Mouse (Mus musculus) midbrain, postnatal 0 days (tissue): ENCODE data around the gene Cryge. TPM values are rescaled to one million over a fixed set of nuclear protein-coding genes. Genes with fewer than 3 reads are reported as not detected.
A peak's percentile ranks its signal among the peaks of the same experiment; 100 is the strongest.

Experiments used
- ATAC-seq: fragments of 200-750 bp; cut with Nextera tagmentation; 2 replicates; pipeline ENCODE4 v1.8.0; 2017; ENCODE audit warnings: moderate number of reproducible peaks, mild to moderate bottlenecking, moderate TSS enrichment, moderate library complexity; ENCODE audit not compliant: low FRiP score
- DNase-seq: peaks from one replicate; pipeline ENCODE4 v3.0.0-alpha.2; 2015; ENCODE audit warnings: low spot score
- H3K27ac ChIP-seq: fragments of 300-500 bp; sonication (generic); 2 replicates; pipeline ENCODE4 v1.5.1; 2014; ENCODE audit warnings: low read depth, mild to moderate bottlenecking, low read length, mixed read lengths
- H3K27me3 ChIP-seq: fragments of 300-500 bp; sonication (generic); 2 replicates; pipeline ENCODE4 v1.6.1; 2014; ENCODE audit warnings: low read length, control low read depth, mixed read lengths; ENCODE audit not compliant: insufficient read depth
- H3K36me3 ChIP-seq: fragments of 300-500 bp; sonication (generic); 2 replicates; pipeline ENCODE4 v1.6.1; 2014; ENCODE audit warnings: low read length, control low read depth, mixed read lengths; ENCODE audit not compliant: insufficient read depth
- H3K4me1 ChIP-seq: fragments of 300-500 bp; sonication (generic); 2 replicates; pipeline ENCODE4 v1.6.1; 2014; ENCODE audit warnings: mild to moderate bottlenecking, control low read depth, antibody characterized with exemption, low read length, mixed read lengths; ENCODE audit not compliant: insufficient read depth
- H3K4me2 ChIP-seq: fragments of 300-500 bp; sonication (generic); 2 replicates; pipeline ENCODE4 v1.6.1; 2014; ENCODE audit warnings: low read depth, mild to moderate bottlenecking, low read length, mixed read lengths; ENCODE audit not compliant: poor library complexity, severe bottlenecking
- H3K4me3 ChIP-seq: fragments of 300-500 bp; sonication (generic); 2 replicates; pipeline ENCODE4 v1.5.1; 2014; ENCODE audit warnings: low read depth, mild to moderate bottlenecking, low read length, moderate library complexity
- H3K9ac ChIP-seq: fragments of 300-500 bp; sonication (generic); replicated peaks from 2 replicates; pipeline ENCODE4 v1.6.1; 2014; ENCODE audit warnings: mild to moderate bottlenecking, low read length, moderate library complexity, mixed read lengths; ENCODE audit not compliant: poor library complexity, severe bottlenecking
- H3K9me3 ChIP-seq: fragments of 300-500 bp; sonication (generic); 2 replicates; pipeline ENCODE4 v1.6.1; 2016; ENCODE audit warnings: low read length, control low read depth
- CTCF ChIP-seq: IDR thresholded peaks from 2 replicates; pipeline ENCODE4 v1.5.1; 2016; ENCODE audit warnings: antibody characterized with exemption, mild to moderate bottlenecking
- WGBS: fragments of 180-500 bp; shearing (Covaris S2); extraction: QIAGEN DNeasy Blood & Tissue Kit; methylation state at CpG from one replicate; pipeline ENCODE4 v1.1.7; 2014; 5-methylcytosine and 5-hydroxymethylcytosine counted together
- polyA plus RNA-seq: library from polyadenylated mRNA; unstranded; fragments of >200 nt; fragmentation: Nextera tagmentation; extraction: Ambion mirVana; gene quantifications from 2 replicates; pipeline ENCODE4 v1.2.1, GENCODE M21; 2015
- total RNA-seq: library from RNA; depleted of rRNA; stranded (reverse); fragments of >200 nt; gene quantifications from 2 replicates; pipeline ENCODE4 v1.2.3, GENCODE M21; 2014; rRNA removed

The Cryge gene
- total and polyA plus RNA-seq, 2 experiments from 2014 or later = not detected

GRCm38 (mm10) chr1:65010153-65010552 is 40.8 kb downstream of the Cryge start:
- ATAC-seq (peak; percentile 84), DNase-seq (peak; percentile 94)
- H3K4me2 ChIP-seq = no peak overlapping the region
- no peak overlapping the region for H3K27ac ChIP-seq
- no peaks in the 10 kb centered on the region for H3K9me3 ChIP-seq
- H3K4me3 ChIP-seq = no peak overlapping the region
- H3K27me3 ChIP-seq = no peaks in the 10 kb centered on the region
- no peak overlapping the region for H3K9ac ChIP-seq
- TF ChIP-seq CTCF = peak; percentile 99
- no peaks in the 10 kb centered on the region for H3K36me3 ChIP-seq
- 14% methylated on average over 9 of the region's 9 CpGs for WGBS
- no peaks in the 10 kb centered on the region for H3K4me1 ChIP-seq

- Histone ChIP-seq H3K4me1 (no peaks in the 10 kb centered on the region), H3K4me2 (no peak overlapping the region), H3K36me3 (no peaks in the 10 kb centered on the region), H3K27ac (no peak overlapping the region), H3K4me3 (no peak overlapping the region), H3K27me3 (no peaks in the 10 kb centered on the region), H3K9ac (no peak overlapping the region), H3K9me3 (no peaks in the 10 kb centered on the region)
- no peak for TF ChIP-seq CTCF
- 90% methylated on average over 6 of the region's 6 CpGs for WGBS
- no peak for ATAC-seq
- DNase-seq = no peak
Measured at GRCm38 (mm10) chr1:65005575-65005974, 45.4 kb downstream of the Cryge start.

DNA sequence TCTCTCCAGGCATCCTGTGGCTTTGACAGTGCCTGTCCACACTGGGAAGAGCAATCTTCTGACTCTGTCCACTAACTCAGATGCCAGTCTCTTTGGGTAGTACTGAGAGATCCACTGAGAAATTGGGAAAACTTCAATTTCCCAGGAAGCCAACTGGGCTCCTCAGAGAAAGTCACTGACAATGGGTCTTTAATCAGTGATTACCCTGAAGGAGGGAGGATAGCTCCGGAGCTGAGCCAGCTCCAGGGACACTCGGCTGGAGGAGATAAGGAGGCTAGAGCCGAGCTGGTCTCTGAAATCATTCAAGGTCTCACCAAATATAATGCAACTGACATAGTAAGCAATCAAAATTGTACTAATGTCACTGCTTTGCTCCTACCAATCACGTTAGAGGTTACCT is 46.4 kb downstream of the Cryge start:
- Histone ChIP-seq H3K4me2 (no peak overlapping the region), H3K4me3 (no peak overlapping the region), H3K27ac (no peak overlapping the region), H3K4me1 (no peaks in the 10 kb centered on the region), H3K9ac (no peak overlapping the region), H3K9me3 (no peaks in the 10 kb centered on the region), H3K27me3 (no peaks in the 10 kb centered on the region), H3K36me3 (no peaks in the 10 kb centered on the region)
- DNase-seq (no peak), ATAC-seq (no peak)
- no peak for TF ChIP-seq CTCF
- WGBS = 81% methylated on average over 4 of the region's 4 CpGs

Other genes starting within 250 kb of the Cryge start
- 14.6 and 21.9 TPM in 2 replicates for gene Plekhm3, start 94.3 kb downstream of the Cryge start, total RNA-seq
- gene Plekhm3, start 94.3 kb downstream of the Cryge start, polyA plus RNA-seq = 5.6 and 5.9 TPM in 2 replicates
- gene Akr1cl, start 18.4 kb downstream of the Cryge start, total RNA-seq = not detected in 2 replicates
- not detected in 2 replicates for gene Akr1cl, start 18.4 kb downstream of the Cryge start, polyA plus RNA-seq
- not detected in 2 replicates for gene Crygd, start 12.3 kb upstream of the Cryge start, total RNA-seq
- gene Crygd, start 12.3 kb upstream of the Cryge start, polyA plus RNA-seq = not detected in 2 replicates
- gene Crygc, start 22.5 kb upstream of the Cryge start, total RNA-seq = not detected in 2 replicates
- gene Crygc, start 22.5 kb upstream of the Cryge start, polyA plus RNA-seq = not detected in 2 replicates
- not detected in 2 replicates for gene Crygb, start 31.1 kb upstream of the Cryge start, total RNA-seq
- 0.38 and 0.43 TPM in 2 replicates for gene Crygb, start 31.1 kb upstream of the Cryge start, polyA plus RNA-seq
- 0.90 and 2.8 TPM in 2 replicates for gene Cryga, start 52.2 kb upstream of the Cryge start, total RNA-seq
- gene Cryga, start 52.2 kb upstream of the Cryge start, polyA plus RNA-seq = 0.50 and 0.95 TPM in 2 replicates
- 0.47 and 1.3 TPM in 2 replicates for gene Gm28845, start 68.4 kb upstream of the Cryge start, total RNA-seq
- 1.2 and 1.6 TPM in 2 replicates for gene Gm28845, start 68.4 kb upstream of the Cryge start, polyA plus RNA-seq
- 4.2 and 8.4 TPM in 2 replicates for gene D630023F18Rik, start 72.1 kb upstream of the Cryge start, total RNA-seq
- 8.8 and 9.7 TPM in 2 replicates for gene D630023F18Rik, start 72.1 kb upstream of the Cryge start, polyA plus RNA-seq
- gene Idh1, start 135.4 kb upstream of the Cryge start, total RNA-seq = 240 and 332 TPM in 2 replicates
- 408 and 416 TPM in 2 replicates for gene Idh1, start 135.4 kb upstream of the Cryge start, polyA plus RNA-seq
- gene Pikfyve, start 135.5 kb upstream of the Cryge start, total RNA-seq = 30.1 and 39.6 TPM in 2 replicates
- 7.7 and 10.4 TPM in 2 replicates for gene Pikfyve, start 135.5 kb upstream of the Cryge start, polyA plus RNA-seq
- gene Pth2r, start 230.9 kb upstream of the Cryge start, total RNA-seq = 1.5 and 3.4 TPM in 2 replicates
- gene Pth2r, start 230.9 kb upstream of the Cryge start, polyA plus RNA-seq = 2.1 and 2.3 TPM in 2 replicates